Mouse (Mus musculus) cerebellum, postnatal 14 days (tissue): ENCODE data around the gene Pla2g6.
A peak's percentile ranks its signal among the peaks of the same experiment; 100 is the strongest.

Source experiments
- DNase-seq, 2 experiments: peaks; one replicate each; pipeline ENCODE4 v3.0.0; 2021; ENCODE audit warnings: mixed read lengths in 2 of 2

Pla2g6 gene

GRCm38 (mm10) chr15:79348651-79349050, 20.5 kb upstream of the Pla2g6 start:
- no peak for DNase-seq

- DNase-seq, result peak; percentile 66 to 76
These were observed 19.8 kb upstream of the Pla2g6 start for GRCm38 (mm10) chr15:79347845-79348506.

GRCm38 (mm10) chr15:79347165-79347844, 19.1 kb upstream of the Pla2g6 start:
- peak; percentile 92 for DNase-seq

- DNase-seq, result no peak
These were observed 18.0 kb upstream of the Pla2g6 start, which contains the start of gene Maff for GRCm38 (mm10) chr15:79346051-79346793. Maff (plus strand) TSS chr15:79346621.

GRCm38 (mm10) chr15:79344627-79345026, 16.4 kb upstream of the Pla2g6 start:
- no peak for DNase-seq

- DNase-seq, result no peak
These were observed 14.6 kb upstream of the Pla2g6 start for GRCm38 (mm10) chr15:79342641-79343337.

GRCm38 (mm10) chr15:79338978-79339377, 10.8 kb upstream of the Pla2g6 start:
- no peak for DNase-seq

GRCm38 (mm10) chr15:79335061-79335655, 7.0 kb upstream of the Pla2g6 start:
- peak in 1 of 2 experiments; percentile 18 for DNase-seq

- DNase-seq, result no peak
These were observed 5.2 kb upstream of the Pla2g6 start for GRCm38 (mm10) chr15:79333409-79333808.

GRCm38 (mm10) chr15:79330521-79330920, 2.3 kb upstream of the Pla2g6 start:
- no peak for DNase-seq

- no peak for DNase-seq
These were observed 1.8 kb upstream of the Pla2g6 start for GRCm38 (mm10) chr15:79329979-79330363.

GRCm38 (mm10) chr15:79329346-79329978, 1.3 kb upstream of the Pla2g6 start:
- no peak for DNase-seq

GRCm38 (mm10) chr15:79328939-79329275, 717 bp upstream of the Pla2g6 start:
- no peak for DNase-seq

- DNase-seq, result peak; percentile 57 to 64
These were observed 924 bp downstream of the Pla2g6 start for GRCm38 (mm10) chr15:79326971-79327961.

- no peak for DNase-seq
These were observed 1.9 kb downstream of the Pla2g6 start for GRCm38 (mm10) chr15:79326264-79326663.

- no peak for DNase-seq
These were observed 2.4 kb downstream of the Pla2g6 start for GRCm38 (mm10) chr15:79325742-79326141.

GRCm38 (mm10) chr15:79324373-79324772, 3.8 kb downstream of the Pla2g6 start:
- no peak for DNase-seq

GRCm38 (mm10) chr15:79323791-79324155, 4.4 kb downstream of the Pla2g6 start:
- no peak for DNase-seq

- peak; percentile 36 to 60 for DNase-seq
These were observed 5.0 kb downstream of the Pla2g6 start for GRCm38 (mm10) chr15:79322991-79323790.
